Mouse (Mus musculus): ENCODE results near the gene Cfap221.

DNA sequence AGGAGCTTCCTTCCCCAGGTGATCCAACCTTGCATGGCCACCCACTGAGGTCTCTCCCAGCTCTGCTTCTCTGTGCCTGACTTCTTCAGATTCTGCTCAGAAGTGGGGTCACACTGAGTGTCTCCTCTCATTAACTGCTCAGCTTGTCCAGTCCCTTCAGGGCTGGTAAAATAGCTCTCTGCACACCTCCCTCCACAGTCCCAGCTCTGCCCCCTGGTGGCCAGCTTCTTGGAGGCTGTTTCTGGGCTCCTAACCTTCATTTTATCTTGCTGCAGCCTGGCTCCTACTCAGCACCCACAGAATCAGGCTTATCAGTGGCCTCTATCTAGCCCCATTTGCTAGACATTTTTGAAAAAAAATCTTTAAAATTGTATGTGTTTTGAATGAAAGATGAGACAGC is 16.1 kb upstream of the Cfap221 start:
- TF ChIP-seq HCFC1 (IDR thresholded peaks at IDR 0.05; ENCODE audit: borderline replicate concordance, insufficient read depth, low read length), result no peak
- TF ChIP-seq MAFK (IDR thresholded peaks at IDR 0.05; ENCODE audit: insufficient read depth, low read depth, low read length), result no peak
- TF ChIP-seq CHD2 (IDR thresholded peaks at IDR 0.05; ENCODE audit: low read depth, low read length), result no peak
- TF ChIP-seq ZC3H11A (IDR thresholded peaks at IDR 0.05; ENCODE audit: borderline replicate concordance, low read depth, low read length), result peak; percentile 29; the same call in 1 of the 2 replicates
- TF ChIP-seq ZNF384 (IDR thresholded peaks at IDR 0.05; ENCODE audit: low read depth, low read length), result no peak
